Mouse (Mus musculus) embryo, embryonic 9.5 days (tissue): Measurements from ENCODE around the gene Rreb1.

Experiments used
- DNase-seq: peaks from one replicate; pipeline ENCODE4 v3.0.0-alpha.2; 2017; ENCODE audit errors: extremely low spot score

Gene Rreb1

DNA sequence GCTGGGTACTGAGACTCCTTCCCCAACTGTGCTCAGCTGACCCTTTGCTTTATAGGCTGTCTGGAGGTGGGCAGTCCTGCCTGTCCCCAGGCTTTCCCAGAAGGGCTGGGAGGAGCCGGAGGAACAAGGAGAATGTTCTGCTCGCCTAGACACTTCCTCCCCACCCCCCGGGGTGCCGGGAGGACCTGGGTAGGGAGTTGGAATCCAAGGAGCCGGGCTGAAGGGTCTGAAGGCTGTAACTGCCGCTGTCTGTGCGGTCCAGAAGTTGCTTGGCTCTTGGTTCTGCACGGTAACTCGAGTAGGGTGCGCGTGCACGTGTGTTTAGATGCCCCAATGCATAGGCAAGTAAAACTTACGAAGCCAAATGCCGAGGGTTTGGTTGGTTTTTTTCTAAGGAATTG lies 75.8 kb downstream of the Rreb1 start:
- DNase-seq: peak; percentile 77

DNA sequence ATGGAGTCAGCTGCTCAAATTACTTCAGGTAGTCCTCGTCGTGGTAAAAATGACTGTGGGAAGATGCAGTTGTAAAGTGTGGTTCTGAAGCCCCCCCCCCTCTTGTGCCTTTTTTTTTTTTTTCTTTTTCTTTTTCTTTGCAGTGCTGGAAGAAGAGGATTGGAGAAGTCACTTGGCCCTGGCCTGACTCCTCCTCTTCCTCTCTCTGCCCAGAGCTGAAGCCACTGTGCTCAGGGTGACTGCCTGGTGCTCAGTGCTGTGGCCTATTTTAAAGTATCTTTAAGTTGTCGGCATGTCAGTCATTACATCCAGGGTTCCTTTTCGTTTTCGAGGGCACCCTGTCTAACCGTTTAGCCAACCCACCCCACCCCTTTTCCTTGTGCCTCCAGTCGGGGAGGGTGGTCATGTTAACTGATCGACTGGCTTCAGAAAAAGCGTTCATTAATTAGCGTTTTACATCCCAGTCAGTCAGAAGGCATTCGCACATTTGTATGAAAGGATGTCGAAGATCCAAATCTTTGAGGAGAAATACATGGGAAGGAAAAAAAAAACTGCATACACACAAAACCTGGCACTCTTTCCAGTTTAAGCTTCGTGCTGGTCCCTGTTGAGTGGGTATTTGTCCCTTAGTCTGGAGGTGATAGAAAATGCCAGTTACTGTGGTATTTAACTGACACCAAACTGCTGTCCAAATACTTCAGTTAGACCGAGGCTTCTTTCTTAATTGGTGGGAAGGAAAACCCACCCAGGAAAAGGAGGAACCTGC lies 76.4 kb downstream of the Rreb1 start:
- no peak for DNase-seq

DNA sequence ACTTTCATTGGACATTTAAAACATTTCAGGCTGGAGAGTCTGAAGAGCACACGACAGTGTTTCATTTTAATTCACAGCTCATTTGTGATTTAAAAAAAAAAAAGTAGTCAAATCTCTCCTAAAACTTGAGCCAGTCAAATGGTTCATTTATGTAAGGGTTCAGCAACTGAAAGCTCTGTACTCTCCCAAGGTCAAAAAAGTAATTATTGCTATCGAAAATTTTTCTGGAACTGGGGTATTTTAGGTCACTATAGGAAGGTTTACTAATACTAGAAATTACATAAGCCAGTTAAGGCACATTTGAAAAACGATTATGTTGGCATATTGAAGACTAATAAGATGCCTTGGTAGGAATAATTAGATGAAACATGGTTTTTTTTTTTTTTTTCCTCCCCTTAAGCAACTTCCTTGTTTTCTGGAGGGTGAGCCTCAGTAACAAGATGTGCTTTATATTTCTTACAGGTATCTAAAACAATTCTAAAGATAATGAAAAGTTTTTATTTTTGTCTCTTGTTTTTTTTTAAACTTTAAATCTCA lies 77.1 kb downstream of the Rreb1 start:
- DNase-seq: no peak

DNA sequence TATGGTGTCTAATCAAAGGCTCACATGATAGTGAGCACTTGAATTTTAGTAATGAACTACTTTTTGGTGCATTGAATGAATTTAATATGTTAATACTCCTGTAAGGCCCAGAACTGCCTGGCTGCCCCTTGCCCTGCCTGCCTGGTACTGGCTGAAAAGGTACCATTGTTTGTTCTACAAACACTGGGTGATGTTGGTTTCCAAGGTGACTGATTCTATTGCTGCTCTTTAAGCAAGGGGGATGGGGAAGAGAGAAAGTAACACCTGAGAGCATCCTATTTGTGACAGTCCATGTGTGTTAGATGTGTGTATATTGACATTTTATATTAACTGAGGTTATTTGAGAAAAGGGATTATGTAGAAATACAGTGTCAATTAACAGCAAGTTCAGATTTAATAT lies 77.6 kb downstream of the Rreb1 start:
- DNase-seq: no peak

DNA sequence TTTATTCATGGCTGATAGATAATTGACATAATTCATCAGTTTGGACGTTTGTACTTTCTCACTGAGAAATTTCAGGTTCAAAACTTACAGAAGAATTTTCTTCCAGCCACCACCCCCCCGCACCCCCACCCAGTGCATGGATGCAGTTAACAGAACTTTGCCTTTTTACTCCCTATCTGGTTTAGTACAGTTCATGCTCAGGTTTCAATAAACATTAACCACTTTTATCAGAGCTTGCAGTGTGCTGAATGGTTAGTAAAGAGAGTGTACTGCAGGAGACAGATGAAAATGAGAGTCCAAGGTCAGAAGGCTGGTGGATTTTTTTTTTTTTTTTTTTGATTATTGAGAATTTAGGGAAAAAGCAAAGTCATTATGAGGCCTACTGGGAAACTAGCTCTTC lies 78.3 kb downstream of the Rreb1 start:
- DNase-seq: no peak

DNA sequence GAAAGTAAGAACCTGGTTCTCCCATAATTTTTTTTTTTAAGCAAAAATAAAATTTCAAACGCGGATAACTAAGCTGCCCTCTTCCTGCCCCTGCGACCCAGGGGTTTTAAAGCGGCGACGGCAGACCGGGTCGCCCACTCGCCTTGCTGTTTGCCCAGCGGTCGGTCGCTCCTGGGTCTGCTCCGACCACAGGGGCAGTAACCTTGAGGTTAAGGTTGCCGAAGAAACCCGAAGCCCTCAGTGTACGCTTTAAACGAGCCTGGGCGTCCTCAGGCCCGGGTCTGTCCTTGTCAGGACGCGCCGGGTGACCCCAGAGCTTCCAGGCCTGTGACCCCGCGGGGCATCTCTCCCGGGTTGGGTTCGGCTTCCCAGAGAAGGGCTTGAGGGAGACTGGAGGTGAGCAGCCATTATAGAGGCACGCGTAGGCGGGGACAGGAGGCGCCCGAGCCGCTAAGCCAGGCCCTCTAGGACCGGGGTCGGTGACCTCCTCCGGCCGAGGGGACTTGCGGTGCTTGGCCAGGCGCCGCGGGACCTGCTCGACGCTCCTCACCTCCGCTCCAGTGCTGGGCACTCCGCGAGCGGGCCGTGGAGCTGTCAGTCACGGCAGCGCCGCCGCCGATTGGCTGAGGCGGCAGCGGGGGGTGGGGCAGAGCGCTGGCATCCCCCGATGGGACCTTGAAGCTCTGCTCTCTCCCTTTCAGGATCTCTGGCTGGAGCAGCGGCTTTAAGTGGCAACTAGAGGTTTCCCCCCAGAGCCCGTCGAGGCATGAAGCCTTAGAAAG lies 79.3 kb downstream of the Rreb1 start:
- DNase-seq: peak; percentile 96

DNA sequence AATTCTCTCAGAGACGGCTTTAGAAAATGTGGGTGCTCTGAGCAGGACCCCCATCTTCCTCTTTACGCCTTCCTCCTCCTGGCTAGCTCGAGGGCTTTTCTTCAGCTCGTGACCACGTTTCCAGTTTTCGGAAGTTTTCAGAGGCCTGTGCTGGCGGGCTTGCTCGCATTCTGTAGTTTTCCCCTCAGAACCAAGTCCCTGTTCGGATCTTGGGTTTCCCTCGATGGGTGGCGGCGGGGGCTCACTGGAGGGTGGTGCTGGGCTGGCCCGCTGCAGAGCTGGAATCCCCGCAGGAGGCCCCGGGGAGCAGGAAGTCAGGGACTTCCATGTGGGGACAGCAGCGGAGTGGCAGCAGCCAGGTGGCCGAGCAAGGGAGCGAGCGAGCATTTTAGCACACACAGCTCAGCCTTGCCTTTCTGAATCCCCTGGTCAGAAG lies 79.9 kb downstream of the Rreb1 start:
- DNase-seq: no peak

DNA sequence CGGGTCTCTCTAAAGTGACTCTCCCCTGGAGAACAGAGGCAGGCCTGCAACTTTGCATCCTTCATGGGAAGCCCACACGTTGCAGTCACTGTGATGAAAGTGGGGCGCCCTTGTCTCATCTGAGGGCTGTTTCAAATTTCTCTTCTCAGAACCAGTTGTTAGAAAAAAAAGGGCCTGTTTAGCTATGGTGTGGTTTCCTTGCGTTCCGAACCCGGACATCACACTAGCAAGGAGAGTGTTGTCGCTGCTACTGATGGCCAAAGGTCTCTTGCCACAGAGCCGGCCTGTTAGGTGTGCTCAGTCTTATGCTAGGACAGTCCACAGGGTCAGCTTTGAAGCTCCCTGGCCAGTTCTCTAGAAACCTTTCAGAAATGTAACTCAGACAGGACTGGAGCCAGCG lies 80.3 kb downstream of the Rreb1 start:
- no peak for DNase-seq

DNA sequence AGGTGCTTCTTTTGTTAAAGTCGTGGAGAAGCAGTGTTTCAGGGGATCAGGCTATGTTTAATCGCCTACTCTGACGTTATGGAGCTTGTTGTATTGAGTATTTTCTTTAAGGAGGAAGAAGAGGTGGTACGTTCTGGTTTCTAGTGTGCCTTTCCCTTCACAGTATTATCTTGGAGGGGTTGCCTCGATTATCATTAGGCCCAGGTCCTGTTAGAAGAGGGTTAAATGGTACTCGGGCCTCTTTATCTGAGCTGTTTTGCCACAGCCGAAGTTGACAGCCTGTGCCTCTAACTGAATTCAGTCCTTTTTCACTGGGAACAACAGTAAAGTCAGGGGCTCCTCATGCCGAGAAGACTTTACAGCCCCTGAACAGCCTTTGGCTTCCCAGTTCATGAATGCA lies 81.6 kb downstream of the Rreb1 start:
- DNase-seq: no peak

DNA sequence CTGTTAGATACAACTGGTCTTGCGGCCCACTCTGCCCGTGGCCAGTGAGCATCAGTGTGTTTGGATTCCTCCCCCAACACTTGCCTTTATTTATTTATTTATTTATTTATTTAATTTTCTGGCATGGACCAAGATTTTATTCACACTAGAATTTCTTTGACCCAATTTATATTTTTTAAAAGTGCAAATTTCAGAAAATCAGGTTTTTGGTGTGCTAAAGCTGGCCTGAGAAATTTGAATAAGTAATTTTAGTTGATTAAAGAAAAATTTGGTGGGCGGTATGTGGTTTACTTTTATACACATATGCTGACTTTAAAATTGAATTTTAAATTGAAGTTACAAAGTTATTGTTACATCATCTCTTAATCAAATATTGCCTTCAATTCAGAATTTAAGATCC lies 82.0 kb downstream of the Rreb1 start:
- DNase-seq: no peak

DNA sequence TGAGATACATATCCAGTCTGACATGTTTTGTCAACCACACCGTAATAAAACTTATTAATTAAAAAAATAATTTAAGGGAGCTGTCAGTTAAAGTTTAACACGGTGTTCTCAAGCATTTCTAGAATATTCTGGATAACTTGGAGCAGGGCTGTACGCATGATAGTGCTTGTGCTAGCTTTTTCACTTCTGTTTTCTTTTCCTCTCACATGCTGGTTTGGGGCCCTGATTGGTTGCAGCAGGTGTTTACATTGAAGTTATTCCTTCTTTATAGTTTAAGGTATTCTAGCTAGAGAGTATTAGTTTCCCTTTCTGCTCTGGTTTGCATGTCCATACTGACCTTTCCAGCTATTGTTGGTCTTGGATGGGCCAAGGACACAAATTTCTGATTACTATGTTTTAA lies 82.6 kb downstream of the Rreb1 start:
- no peak for DNase-seq

DNA sequence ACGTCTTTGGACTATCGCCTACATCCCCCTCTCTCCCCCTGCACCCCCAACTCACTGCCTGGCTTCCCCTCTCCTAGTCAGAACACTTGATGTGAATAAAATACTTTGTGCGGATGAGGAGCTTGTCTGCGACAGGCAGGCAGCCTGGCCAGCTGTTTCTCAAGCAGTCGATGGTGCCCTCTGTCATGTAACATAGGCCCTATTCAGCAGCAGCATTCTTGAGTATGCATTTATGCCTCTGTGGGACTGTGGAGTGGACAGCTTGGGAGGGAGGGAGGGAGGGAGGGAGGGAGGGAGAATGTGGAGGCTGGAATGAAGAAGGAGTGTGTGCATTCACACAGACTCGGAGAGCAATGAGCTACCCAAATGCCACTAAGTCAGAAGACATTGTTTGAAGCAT lies 84.3 kb downstream of the Rreb1 start:
- DNase-seq: no peak

DNA sequence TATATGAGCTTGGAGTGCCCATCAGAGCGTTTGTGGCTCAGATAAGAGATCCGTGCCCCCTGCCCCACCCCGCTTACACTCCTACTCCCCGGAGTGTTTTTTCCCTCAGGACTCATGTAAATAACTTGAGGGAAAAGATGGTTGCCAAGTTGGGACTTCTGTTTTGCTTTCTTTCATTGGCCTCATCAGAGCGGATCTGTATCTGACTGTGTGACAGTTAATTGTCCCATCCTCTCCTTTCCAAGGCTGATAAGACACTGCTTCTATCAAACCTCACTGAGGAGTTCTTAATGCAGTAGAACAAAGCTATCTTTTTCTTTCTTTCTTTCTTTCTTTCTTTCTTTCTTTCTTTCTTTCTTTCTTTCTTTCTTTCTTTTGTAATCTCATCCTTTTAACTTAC lies 85.4 kb downstream of the Rreb1 start:
- no peak for DNase-seq

DNA sequence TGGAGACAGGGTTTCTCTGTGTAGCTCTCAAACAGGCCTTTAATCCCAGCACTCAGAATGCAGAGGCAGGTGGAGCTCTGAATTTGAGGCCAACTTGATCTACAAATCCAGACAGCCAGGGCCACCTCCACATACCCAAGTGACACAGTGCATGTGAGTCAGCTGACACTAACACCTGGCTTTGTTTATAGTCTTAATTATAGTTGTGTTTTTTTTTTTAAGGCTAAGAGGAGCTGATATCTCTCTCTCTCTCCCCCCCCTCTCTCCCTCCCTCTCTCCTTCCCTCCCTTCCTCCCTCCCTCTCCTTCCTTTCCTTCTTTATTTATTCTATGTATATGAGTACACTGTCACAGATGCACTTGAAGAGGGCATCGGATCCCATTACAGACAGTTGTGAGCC lies 86.5 kb downstream of the Rreb1 start:
- no peak for DNase-seq

DNA sequence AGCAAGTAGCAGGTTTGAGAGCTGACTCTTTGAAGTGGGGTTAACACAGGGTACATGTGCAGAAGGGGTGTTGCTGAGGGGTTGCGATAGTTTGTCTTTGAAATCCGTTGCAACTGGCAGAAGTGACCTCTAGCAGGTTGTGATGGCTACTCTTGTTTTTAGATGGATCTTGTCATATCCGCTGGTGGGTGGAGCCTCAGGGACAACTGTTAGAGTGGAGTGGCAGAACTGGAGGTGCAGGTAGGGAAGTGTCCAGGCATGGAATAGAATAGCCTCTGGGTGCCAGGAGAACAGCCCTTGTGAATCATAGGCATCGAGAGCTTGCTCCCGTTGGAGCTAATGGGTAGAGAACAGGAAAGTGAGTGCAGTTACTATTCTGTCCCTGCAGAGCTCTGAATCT lies 88.1 kb downstream of the Rreb1 start:
- no peak for DNase-seq

DNA sequence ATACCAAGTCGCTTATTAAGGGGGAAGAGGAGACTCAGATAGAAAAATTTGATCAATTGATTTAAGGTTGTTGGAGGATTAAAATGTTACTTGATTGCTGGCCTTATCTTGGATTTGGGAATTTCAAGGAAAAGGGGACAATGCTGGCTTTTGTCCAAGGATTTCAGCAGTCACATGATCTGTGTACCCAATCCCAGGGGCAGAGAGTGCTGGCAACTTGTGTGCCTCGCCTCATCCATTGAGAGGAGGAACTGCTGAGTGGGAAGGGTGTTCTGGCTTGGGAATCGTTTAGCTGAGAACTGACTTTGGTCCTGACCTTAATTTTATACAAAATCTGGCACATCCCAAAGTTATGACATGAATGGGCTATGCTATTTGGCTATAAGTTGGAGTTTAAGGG lies 88.6 kb downstream of the Rreb1 start:
- DNase-seq: no peak

DNA sequence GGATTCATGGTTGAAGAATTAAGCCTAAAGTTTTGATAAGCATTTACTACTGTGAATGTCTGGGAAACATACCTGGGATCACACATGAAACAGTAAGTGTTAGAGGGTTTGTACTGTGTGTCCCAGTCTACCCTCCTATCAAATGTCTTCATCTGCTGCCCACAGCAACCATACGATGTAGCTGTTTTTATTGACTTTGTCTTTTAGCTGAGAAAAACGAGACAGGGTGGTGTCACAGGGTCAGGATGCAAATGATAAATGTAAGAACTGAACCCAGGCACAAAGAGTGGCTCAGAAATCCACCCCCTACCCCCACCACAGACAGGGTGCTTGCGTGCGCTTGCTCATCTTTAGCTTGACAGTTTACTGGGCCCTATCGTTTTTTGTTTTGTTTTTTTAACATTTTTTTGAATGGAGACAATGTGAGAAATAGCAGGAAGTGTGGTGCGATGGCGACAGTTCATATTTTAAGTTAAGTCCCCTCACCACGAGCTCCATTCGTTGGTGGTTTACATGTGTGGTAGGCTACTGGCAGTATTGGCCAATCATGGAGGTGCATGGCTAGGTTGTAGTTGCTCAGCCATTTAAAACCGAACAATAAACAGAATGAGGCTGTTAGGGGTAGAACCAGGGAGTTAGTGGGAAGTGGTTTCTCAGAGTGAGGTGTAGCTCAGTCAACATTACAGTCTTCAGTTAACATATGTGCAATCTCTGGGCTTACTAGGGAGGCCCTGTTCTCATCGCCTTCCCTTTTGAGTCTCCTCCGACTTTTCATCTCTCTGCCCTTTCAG lies 92.1 kb downstream of the Rreb1 start:
- DNase-seq: no peak

DNA sequence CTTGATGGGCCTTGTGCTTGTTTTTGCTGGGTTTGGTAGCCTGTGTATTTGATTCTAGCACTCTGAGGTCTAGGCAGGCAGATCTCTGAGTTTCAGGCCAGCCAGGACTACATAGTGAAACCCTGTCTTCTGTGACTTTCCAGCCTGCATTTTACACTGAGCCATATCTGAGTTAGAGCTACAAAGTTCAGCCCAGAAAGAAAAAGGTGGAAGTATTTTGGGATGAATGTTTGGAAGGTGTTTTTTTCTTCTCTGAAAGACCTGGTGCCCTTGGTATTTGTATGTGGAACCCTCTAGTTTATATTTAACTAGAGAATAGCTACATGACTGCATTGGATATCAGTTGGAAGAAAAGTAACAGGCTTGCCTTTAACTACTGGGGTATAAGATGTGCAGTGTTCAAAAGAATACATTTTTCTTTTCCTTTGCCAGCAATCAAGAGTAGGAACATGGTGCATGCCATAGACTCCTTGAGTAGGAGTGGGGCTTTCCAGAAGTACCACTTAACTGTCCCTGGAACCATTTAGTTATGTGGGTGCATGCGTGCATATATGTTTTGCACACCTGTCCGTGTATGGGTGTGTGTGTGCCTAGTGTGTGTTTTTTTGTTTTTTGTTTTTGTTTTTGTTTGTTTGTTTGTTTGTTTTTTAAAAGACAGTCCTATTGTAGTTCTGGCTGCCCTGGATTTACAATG lies 94.1 kb downstream of the Rreb1 start:
- no peak for DNase-seq

DNA sequence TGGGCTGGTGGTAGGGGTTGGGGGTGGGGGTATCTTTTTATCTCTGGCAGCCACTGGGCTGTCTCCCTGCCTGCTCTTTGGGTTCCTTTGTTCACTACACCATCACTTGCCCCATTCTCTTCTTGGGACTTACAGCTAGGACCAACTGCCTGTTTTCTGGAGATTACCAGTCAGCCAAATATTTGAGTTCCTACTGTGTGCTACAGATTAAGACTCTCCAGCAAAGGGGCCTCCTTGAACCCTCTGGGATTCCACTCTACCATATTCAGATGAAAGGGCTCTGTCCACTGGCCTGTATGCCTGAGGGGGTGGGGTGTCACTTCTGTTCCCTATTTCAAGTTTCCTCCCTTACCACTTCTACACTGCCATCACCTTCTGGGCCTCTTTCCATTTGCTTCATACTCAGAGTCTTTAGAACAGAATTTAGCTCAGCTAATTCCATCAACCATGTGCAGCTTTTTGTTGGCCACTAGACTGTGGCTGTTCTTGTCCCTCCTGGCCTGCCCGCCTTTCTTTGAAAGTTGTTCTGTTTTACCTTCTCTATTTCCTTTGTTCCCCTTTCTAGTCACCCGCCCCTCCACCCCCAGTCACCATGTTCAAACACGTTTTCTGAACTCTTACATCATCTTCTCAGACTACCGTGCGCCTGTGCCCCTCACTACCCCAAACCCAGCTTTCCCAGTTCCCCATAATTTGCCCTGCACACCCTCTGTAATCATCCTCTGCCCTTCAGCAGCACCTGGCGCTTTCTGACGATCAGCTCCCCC lies 95.1 kb downstream of the Rreb1 start:
- no peak for DNase-seq

DNA sequence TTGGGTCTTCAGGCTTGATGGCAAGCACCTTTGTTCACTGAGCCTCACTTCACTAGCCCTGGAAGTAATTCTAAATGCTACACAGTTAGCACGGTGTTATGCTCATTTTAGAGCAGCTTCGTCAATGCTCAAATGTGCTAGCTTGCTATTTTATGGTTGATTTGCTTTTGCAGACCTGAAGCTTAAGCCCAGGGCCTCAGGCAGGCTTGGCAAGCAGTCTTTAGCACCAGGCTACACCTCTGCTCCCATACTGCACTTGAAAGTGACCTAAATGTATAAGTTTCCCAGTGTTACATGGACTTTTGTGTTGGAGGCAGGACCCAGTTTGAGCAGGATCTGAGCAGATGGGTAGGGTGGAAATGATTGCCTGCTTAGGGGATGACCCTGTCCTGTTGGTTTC lies 97.7 kb downstream of the Rreb1 start:
- DNase-seq: no peak

DNA sequence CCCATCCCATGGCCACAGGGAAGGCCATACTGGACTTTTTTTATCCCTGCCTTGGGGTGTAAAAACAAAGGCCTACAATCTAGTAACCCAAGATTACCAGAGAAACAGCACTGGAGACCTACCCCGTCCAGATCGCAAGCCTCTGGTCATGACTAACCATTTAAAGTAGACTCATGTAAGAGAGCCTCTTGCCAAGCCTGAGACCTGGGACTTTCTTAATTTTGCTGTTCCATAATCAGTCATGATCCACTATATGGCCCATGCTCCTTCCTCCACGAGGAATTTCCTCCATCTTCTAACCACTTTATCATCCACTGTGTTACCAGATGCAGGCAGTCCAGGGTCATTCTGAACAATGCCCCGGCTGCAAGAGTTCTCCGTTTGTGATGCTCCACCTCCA lies 98.2 kb downstream of the Rreb1 start:
- no peak for DNase-seq
